Mouse (Mus musculus) liver, embryonic 14.5 days (tissue): ENCODE measurements at regions not wholly inside any gene's neighbourhood (a gene's known extent, or its start where the extent isn't known, plus 50 kb on each side); places are given as distances from the start of the nearest gene placed in this dataset.

Experiments used
- CTCF ChIP-seq: IDR thresholded peaks from 2 replicates; pipeline ENCODE4 v1.5.1; 2016; ENCODE audit warnings: antibody characterized with exemption, low read depth, control low read depth
- EP300 ChIP-seq: IDR thresholded peaks from 2 replicates; pipeline ENCODE4 v1.6.1; 2016; ENCODE audit warnings: antibody characterized with exemption, low read depth

DNA sequence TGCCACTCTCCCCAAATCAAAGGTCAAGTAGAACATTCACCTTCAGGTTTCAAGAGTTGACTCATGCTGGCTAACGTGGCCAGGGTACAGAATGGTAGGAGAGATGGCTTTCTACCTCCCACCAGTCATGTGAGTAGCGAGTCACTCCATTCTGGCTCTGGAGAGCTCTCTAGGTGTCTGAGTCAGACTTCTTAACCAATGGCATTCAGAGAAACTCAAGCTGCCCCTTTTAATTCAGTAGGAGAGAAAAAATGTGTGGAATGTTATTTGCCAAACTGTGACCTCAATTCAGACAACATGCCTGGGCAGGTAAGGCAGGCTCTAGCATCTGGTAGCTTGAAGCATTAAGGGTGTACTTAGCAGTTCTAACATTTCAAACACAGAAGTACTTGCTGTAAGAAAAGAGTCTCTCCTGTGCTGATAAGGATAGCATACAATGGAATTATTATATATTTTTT is 1907.5 kb upstream of the 5930422O12Rik start:
- TF ChIP-seq CTCF (no peak), EP300 (no peak)
